Mouse (Mus musculus) cerebellum, adult 2 months (tissue): ENCODE results near the gene Fam186b.
"Not testable (repeated sequence)": the region's sequence is repeated elsewhere in the genome, so short reads cannot be mapped to it uniquely, and the experiment has no call there.

Experiments used
- CTCF ChIP-seq: fragments of 200-500 bp; IDR thresholded peaks from 2 replicates; pipeline ENCODE4 v1.5.1; 2011; ENCODE audit warnings: low read depth, mild to moderate bottlenecking, control low read depth, low read length, moderate library complexity, borderline replicate concordance; ENCODE audit not compliant: insufficient read depth
- POLR2A ChIP-seq: fragments of 200-500 bp; IDR thresholded peaks from 2 replicates; pipeline ENCODE4 v1.6.1; 2011; ENCODE audit warnings: low read length, control low read depth, borderline replicate concordance; ENCODE audit not compliant: insufficient read depth

GRCm38 (mm10) chr15:99251111-99251510, 44.6 kb downstream of the Fam186b start:
- TF ChIP-seq CTCF, POLR2A: not testable (repeated sequence)
